Mouse (Mus musculus) heart, embryonic 15.5 days (tissue): ENCODE data around the gene Usp6nl. TPM values are rescaled to one million over a fixed set of nuclear protein-coding genes. Genes with fewer than 3 reads are reported as not detected.
A peak's percentile ranks its signal among the peaks of the same experiment; 100 is the strongest.

Source experiments
- ATAC-seq: fragments of 200-750 bp; cut with Nextera tagmentation; replicated peaks from 2 replicates; pipeline ENCODE4 v1.8.0; 2017; ENCODE audit warnings: low read depth, moderate TSS enrichment; ENCODE audit not compliant: insufficient number of reproducible peaks, insufficient read depth, low FRiP score
- H3K27ac ChIP-seq: fragments of 300-500 bp; sonication (generic); 2 replicates; pipeline ENCODE4 v1.5.1; 2015; ENCODE audit warnings: mild to moderate bottlenecking, inconsistent platforms
- H3K27me3 ChIP-seq: fragments of 300-500 bp; sonication (generic); 2 replicates; pipeline ENCODE4 v1.6.1; 2015; ENCODE audit warnings: inconsistent platforms
- H3K36me3 ChIP-seq: fragments of 300-500 bp; sonication (generic); 2 replicates; pipeline ENCODE4 v1.6.1; 2015; ENCODE audit warnings: mild to moderate bottlenecking, inconsistent platforms
- H3K4me1 ChIP-seq: fragments of 300-500 bp; sonication (generic); replicated peaks from 2 replicates; pipeline ENCODE4 v1.6.1; 2015; ENCODE audit warnings: inconsistent platforms
- H3K4me2 ChIP-seq: fragments of 300-500 bp; sonication (generic); 2 replicates; pipeline ENCODE4 v1.6.1; 2015; ENCODE audit warnings: inconsistent platforms, mild to moderate bottlenecking, moderate library complexity
- H3K4me3 ChIP-seq: fragments of 300-500 bp; sonication (generic); 2 replicates; pipeline ENCODE4 v1.5.1; 2015; ENCODE audit warnings: mild to moderate bottlenecking, inconsistent platforms
- H3K9ac ChIP-seq: fragments of 300-500 bp; sonication (generic); 2 replicates; pipeline ENCODE4 v1.6.1; 2015; ENCODE audit warnings: mild to moderate bottlenecking, inconsistent platforms
- H3K9me3 ChIP-seq: fragments of 300-500 bp; sonication (generic); replicated peaks from 2 replicates; pipeline ENCODE4 v1.6.1; 2016; ENCODE audit warnings: inconsistent platforms
- WGBS: fragments of 180-500 bp; shearing (Covaris S2); methylation state at CpG from one replicate; pipeline ENCODE4 v1.1.7; 2015; ENCODE audit warnings: mixed read lengths; 5-methylcytosine and 5-hydroxymethylcytosine counted together
- polyA plus RNA-seq: library from polyadenylated mRNA; unstranded; fragments of >200 nt; fragmentation: Nextera tagmentation; extraction: Ambion mirVana; gene quantifications from 2 replicates; pipeline ENCODE4 v1.2.1, GENCODE M21; 2015

The Usp6nl gene
- polyA plus RNA-seq, 1 experiment from 2014 or later = 6.6 TPM

DNA sequence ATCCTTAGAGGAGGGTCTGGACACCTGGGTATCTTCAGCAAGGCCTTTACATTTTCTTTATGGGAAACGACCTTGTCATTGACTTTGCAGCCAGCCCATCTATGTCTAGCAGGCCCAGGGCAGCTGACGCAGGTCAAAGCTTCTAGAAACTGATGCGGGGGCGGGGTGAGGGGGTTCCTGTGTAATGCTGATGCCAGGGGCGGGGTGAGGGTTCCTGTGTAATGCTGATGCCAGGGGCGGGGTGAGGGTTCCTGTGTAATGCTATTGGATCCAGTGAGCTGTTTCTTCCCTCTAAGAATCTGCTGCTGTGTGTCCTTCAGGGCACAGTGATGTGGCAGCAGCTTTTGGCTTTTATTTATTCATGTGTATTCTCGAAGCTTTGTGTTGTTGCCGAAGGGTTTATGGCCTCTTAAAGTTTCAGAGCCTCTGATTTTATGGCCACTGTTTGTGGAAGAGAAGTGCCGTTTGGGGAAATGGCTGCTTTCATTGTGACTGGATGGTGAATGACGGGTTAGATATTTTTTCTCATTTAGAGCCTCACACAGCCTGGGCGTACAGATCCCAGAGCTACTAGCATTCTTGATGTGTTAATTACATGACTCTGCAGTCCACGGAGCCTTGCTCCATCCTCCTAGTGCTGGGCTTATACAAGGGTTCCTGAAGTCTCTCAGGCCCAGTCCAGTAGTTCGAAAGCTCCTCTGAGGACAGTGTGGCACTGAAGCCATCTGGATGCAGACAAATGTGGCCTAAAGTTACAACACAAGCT lies 137.0 kb downstream of the Usp6nl start:
- Histone ChIP-seq H3K27ac (no peak overlapping the region), H3K4me2 (no peak overlapping the region), H3K36me3 (no peaks in the 10 kb centered on the region), H3K9ac (no peak overlapping the region), H3K9me3 (no peaks in the 10 kb centered on the region), H3K27me3 (no peaks in the 10 kb centered on the region), H3K4me3 (no peak overlapping the region), H3K4me1 (peaks cover 17% of the 10 kb centered on the region)
- ATAC-seq = no peak
- 70% methylated on average over 13 of the region's 13 CpGs for WGBS

DNA sequence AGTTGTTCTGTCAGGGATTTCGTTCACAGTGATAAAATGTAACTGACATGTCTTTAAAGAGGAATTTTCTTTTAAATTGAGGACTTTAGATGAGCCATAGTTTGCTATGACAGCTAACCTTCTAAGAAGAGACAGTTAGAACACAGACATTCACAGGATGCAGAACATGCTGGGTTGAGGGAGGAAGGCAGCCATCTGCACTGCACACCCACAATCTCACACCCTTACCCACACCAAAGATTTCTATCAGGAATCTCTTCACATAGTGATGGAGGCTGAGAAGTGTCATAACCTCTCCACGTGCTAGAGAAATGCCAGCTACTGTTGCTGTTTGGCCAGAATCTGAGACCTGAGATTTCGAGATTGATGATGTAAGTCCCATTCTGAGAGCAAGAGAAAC lies 139.8 kb downstream of the Usp6nl start:
- WGBS = 83% methylated on average over 3 of the region's 3 CpGs

DNA sequence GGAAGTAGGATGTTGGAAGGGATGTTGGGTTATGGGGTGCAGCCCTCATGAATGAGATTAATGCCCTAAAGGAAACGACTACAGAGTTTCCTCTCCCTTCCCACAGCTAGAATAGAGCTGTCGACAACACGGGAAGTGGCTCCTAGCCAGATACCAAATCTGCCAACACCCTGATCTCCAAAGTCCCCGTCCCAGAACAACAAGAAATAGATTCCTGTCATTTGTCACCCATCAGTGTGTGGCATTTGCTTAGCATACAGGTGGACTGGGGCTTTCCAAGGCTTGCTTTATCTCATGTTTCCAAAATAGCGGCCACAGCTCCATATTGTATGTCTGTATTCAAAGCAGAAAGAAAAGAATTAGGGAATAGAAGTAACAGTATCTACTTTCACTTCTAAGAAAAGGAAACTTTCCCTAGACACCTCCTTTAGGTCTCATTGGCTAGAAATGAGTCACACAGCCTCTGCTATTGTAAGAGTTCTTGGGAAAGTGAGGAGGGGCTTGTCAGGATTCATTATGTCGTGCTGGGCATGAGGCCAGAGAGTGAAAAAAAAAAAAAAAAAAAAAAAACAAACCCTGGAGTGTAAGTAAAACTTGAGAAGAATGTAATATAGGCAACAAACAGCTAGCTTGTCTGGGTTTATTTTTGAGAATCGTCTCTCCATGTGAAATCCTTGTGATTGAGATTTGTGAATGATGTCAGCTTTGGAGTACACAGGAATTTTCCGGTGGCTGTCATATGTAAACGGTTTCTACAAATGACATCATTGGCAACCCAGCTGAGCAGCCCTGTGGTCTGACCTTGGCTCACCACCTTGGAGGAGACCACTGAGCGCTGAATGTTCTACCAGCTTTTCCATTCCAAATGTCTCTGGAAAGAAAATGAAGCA lies 141.6 kb downstream of the Usp6nl start:
- Histone ChIP-seq H3K27ac (peak overlapping the region; percentile 84), H3K9me3 (no peaks in the 10 kb centered on the region), H3K4me3 (peak overlapping the region; percentile 17; the same call in 1 of the 2 replicates), H3K4me1 (peaks cover 15% of the 10 kb centered on the region), H3K9ac (no peak overlapping the region), H3K4me2 (peak overlapping the region; percentile 46), H3K27me3 (no peaks in the 10 kb centered on the region), H3K36me3 (no peaks in the 10 kb centered on the region)
- peak; percentile 65 for ATAC-seq
- 16% methylated on average over 10 of the region's 10 CpGs for WGBS

More for the DNA sequence above, 139.8 kb downstream of the Usp6nl start:
- H3K27me3 ChIP-seq = no peaks in the 10 kb centered on the region
- no peak for ATAC-seq
- H3K4me1 ChIP-seq = peaks cover 15% of the 10 kb centered on the region
- H3K27ac ChIP-seq = no peak overlapping the region
- no peak overlapping the region for H3K4me3 ChIP-seq
- no peaks in the 10 kb centered on the region for H3K9me3 ChIP-seq
- no peak overlapping the region for H3K4me2 ChIP-seq
- no peaks in the 10 kb centered on the region for H3K36me3 ChIP-seq
- H3K9ac ChIP-seq = no peak overlapping the region

DNA sequence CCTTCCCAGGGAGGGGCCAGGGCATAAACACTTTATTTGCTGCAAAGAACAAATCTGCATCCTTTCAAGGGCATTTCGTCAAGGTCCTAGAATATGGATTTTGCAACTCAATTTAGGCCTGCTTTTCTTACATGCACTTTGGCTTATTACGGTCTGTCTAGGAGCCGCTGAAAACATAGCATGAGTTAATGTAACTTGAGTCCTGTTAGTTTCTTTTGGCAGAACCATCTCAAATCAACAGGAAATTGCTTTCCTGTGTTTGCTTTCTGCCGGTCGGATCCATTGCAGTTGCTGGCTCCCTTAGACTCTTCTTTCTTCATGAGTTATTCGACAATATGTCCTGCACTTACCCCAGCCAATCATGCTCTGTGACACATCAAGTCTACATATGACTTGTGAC lies 143.9 kb downstream of the Usp6nl start:
- Histone ChIP-seq H3K27me3 (no peaks in the 10 kb centered on the region), H3K9ac (no peak overlapping the region), H3K4me2 (no peak overlapping the region), H3K4me3 (no peak overlapping the region), H3K27ac (no peak overlapping the region), H3K4me1 (peaks cover 19% of the 10 kb centered on the region), H3K9me3 (no peaks in the 10 kb centered on the region), H3K36me3 (no peaks in the 10 kb centered on the region)
- no peak for ATAC-seq
- 64% methylated on average over 6 of the region's 6 CpGs for WGBS

DNA sequence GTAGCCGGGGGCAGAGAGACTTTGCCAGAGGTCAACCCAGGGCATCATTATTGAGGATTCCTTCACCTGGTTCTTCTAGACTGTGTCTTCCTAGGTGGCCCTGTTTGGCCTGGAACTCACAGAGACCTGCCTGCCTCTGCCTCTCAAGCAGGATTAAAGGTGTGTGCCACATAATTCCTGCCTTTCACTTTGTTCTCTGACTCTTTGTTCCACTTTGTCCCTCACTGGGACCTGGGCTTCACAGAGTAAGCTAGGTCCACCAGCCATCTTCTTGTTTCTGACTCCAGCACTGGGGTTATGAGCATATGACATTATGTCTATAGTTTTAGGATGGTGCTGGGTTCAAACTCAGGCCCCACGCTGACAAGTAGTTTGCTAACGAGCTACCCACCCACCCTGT lies 144.9 kb downstream of the Usp6nl start:
- no peak for ATAC-seq
- Histone ChIP-seq H3K27me3 (no peaks in the 10 kb centered on the region), H3K9ac (no peak overlapping the region), H3K36me3 (no peaks in the 10 kb centered on the region), H3K27ac (no peak overlapping the region), H3K9me3 (no peaks in the 10 kb centered on the region), H3K4me3 (no peak overlapping the region), H3K4me1 (peaks cover 23% of the 10 kb centered on the region), H3K4me2 (no peak overlapping the region)
- 92% methylated on average over 3 of the region's 3 CpGs for WGBS

DNA sequence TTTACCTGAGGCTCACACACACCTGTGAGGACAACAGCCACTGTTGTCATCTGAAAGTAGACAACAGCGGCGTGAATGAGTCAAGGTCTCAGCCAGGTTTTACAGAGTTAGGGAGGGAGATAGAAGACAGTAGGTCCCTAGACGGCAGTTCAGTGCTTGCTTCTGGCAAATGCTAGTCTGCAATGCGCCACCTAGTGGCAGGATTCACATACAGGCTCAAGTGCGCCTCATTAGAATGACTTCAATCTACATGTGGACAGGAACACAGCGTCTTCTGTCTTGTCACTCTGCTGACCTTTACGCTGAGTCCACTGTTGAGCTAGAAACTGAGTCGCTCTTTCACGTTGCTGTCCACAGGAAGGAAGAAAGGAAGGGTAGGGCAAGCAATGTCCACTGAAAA lies 146.7 kb downstream of the Usp6nl start:
- no peak for ATAC-seq
- Histone ChIP-seq H3K27ac (no peak overlapping the region), H3K4me3 (no peak overlapping the region), H3K27me3 (no peaks in the 10 kb centered on the region), H3K9ac (no peak overlapping the region), H3K4me2 (no peak overlapping the region), H3K4me1 (peaks cover 17% of the 10 kb centered on the region), H3K36me3 (no peaks in the 10 kb centered on the region), H3K9me3 (no peaks in the 10 kb centered on the region)
- WGBS = 28% methylated on average over 9 of the region's 9 CpGs

DNA sequence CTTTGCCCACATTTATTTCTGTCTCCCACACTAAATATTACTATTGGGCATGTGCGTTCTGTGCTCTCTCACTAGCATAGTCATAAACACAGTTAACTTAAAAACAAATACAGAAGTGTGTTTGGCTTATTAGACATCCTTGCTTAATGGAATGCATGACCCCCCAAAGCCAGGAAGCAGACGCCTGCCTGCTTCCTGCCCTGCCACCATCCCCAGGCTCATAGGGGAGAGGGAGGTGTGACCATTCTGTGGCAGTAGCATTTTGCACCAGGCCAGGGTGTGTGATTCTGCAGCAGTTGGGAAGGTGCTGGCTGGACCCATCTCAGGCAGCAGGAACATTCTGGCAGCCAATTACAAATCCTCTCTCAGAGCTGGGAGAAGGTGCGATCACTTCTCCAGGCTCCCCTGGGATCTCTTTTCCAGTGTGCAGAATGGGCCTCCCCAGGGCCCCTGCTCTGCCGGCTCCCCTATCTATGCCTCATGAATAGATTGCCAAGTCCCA lies 148.7 kb downstream of the Usp6nl start:
- 46% methylated on average over 4 of the region's 4 CpGs for WGBS
- H3K36me3 ChIP-seq = no peaks in the 10 kb centered on the region
- H3K27me3 ChIP-seq = no peaks in the 10 kb centered on the region
- no peaks in the 10 kb centered on the region for H3K9me3 ChIP-seq
- H3K4me2 ChIP-seq = no peak overlapping the region
- 0 out of 2 replicates have a peak, but pooled peaks have one; percentile 31 for ATAC-seq
- no peak overlapping the region for H3K4me3 ChIP-seq
- H3K27ac ChIP-seq = 0 out of 2 replicates have a peak overlapping the region, but pooled peaks have one; percentile 8
- H3K4me1 ChIP-seq = peaks cover 8% of the 10 kb centered on the region
- no peak overlapping the region for H3K9ac ChIP-seq

DNA sequence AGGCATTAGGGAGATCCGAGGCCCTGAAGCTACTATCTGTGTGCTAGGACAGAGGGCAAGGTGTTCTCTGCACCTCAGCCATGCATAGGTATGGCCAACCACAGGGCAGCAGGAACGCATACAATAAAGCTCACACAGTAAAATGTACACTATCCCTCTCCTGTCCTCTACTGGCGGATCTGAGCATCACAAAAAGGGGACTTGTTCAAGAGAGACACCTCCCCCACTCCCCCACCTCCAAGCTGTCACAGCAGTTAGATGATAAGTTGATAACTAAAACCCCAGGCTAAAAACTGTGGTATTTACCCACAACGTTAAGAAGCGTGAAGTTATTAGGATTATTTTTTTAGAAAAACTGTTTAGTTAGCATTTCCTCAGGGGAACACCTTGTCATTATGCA lies 151.4 kb downstream of the Usp6nl start:
- 78% methylated on average over 5 of the region's 5 CpGs for WGBS
- Histone ChIP-seq H3K4me1 (peaks cover 14% of the 10 kb centered on the region), H3K4me3 (no peak overlapping the region), H3K36me3 (no peaks in the 10 kb centered on the region), H3K27me3 (no peaks in the 10 kb centered on the region), H3K9ac (no peak overlapping the region), H3K27ac (no peak overlapping the region), H3K4me2 (no peak overlapping the region), H3K9me3 (no peaks in the 10 kb centered on the region; the same call in 1 of the 2 replicates)
- ATAC-seq = no peak

DNA sequence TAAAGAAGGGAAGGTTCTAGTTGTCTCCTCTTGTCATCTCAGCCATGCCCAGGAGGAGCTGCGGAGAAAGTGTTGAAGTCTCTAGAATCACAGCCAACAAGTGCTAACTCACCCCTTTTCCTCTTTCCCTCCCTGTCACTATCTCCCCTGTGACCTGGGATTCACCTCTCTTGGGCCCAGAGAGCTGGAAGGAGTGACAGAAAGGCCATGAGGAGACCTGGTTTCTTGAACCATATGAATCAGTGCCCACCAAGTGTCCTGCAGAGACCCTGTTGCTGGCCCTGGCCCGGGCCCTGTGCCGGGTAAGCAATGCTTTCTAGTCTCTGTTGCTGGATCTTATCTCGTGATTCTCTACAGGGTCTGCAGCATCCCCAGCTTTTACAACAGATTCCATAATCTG lies 155.4 kb downstream of the Usp6nl start:
- Histone ChIP-seq H3K4me3 (no peak overlapping the region), H3K4me1 (peaks cover 21% of the 10 kb centered on the region), H3K27ac (peak overlapping the region; percentile 59), H3K4me2 (no peak overlapping the region), H3K27me3 (no peaks in the 10 kb centered on the region), H3K9me3 (no peaks in the 10 kb centered on the region; the same call in 1 of the 2 replicates), H3K36me3 (no peaks in the 10 kb centered on the region), H3K9ac (no peak overlapping the region)
- ATAC-seq = no peak
- WGBS = 41% methylated on average over 4 of the region's 4 CpGs

DNA sequence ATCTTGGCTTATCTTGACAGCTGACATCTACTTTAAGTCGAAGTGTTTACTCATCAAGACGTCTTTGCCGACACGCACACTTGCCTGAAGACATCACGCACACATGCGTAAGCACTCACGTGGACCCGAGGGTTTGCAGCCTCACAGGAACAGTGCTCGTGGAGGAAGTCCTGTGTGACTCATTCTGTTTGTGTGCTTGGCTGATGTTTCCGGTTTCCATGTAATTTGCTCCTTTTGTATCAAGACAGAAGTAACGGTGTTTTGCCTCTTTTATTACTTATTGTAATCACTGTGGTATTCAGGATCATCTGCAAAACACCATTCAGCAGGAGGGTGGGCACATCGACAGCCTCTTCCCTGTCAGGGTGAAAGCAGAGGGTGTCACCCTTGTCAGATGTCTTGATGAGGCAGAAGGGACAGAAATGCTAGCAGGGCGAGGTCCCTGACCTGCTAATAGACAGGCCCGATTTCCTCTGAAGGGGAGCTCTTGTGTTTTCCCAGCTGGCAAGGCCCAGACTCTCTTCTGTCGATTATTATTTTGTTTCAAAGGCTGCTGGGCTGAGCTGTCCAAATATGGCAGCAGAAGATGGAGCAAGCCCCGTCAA lies 156.0 kb downstream of the Usp6nl start:
- Histone ChIP-seq H3K4me1 (peaks cover 27% of the 10 kb centered on the region), H3K36me3 (no peaks in the 10 kb centered on the region), H3K27me3 (no peaks in the 10 kb centered on the region), H3K4me2 (no peak overlapping the region), H3K27ac (peak overlapping the region; percentile 59), H3K9me3 (no peaks in the 10 kb centered on the region; the same call in 1 of the 2 replicates), H3K4me3 (no peak overlapping the region), H3K9ac (no peak overlapping the region)
- 38% methylated on average over 16 of the region's 16 CpGs for WGBS
- ATAC-seq = no peak; the same call in 1 of the 2 replicates

DNA sequence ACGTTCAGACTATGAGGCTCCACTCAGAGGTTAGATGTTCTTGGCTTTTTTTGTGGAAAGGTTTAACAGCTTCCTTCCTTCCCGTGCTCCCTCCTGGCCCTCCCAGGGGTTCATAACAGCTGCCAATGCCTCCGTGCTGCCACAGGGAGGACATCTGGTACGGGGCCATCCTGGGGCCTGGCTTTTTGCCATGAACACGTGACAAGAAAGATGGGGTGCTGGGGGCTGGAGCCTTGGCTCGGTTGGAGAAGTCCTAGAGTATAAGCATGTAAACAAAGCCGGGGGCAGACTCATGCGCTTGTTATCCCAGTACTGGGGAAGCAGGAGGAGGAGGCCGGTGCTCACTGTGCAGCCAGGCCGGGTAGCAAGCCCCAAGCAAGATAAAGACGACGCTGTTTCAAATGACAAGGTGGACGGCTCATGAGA lies 156.5 kb downstream of the Usp6nl start:
- no peaks in the 10 kb centered on the region; the same call in 1 of the 2 replicates for H3K9me3 ChIP-seq
- peak overlapping the region; percentile 52 for H3K27ac ChIP-seq
- 22% methylated on average over 13 of the region's 13 CpGs for WGBS
- peak overlapping the region; percentile 42; the same call in 1 of the 2 replicates for H3K4me2 ChIP-seq
- no peaks in the 10 kb centered on the region for H3K27me3 ChIP-seq
- peak; percentile 58 for ATAC-seq
- peaks cover 32% of the 10 kb centered on the region for H3K4me1 ChIP-seq
- no peaks in the 10 kb centered on the region for H3K36me3 ChIP-seq
- no peak overlapping the region for H3K9ac ChIP-seq
- no peak overlapping the region for H3K4me3 ChIP-seq
